Mouse (Mus musculus) c-Kit-positive CD71-positive TER-119-negative erythroid progenitor cells, embryonic 14.5 days (primary cell): ENCODE data around the gene Pdcd1lg2.
"Not testable (repeated sequence)": the region's sequence is repeated elsewhere in the genome, so short reads cannot be mapped to it uniquely, and the experiment has no call there.

Experiments used
- DNase-seq: peaks from one replicate; pipeline ENCODE4 v3.0.0-alpha.2; 2013; ENCODE audit warnings: low read depth

The Pdcd1lg2 gene

GRCm38 (mm10) chr19:29383368-29383767 is 27.4 kb upstream of the Pdcd1lg2 start:
- DNase-seq: no peak

DNA sequence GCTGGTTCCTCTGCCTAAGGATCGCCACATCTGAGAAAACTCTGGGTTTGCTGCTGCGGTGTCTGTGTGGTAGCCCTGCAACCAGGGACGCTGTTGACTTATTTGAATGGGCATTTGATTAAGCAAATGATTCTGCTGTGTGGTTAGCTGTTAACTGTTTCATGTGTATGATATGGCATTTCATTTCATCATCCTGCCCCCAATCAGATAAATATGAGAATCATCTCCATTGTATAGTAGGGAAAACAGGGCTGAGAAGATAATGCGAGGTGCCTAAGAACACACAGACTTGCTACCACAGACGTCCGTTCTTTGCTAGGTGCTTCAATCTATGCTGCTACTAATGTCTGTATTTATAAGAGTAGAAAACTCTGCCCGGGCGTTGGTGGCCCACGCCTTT is 26.3 kb upstream of the Pdcd1lg2 start:
- DNase-seq: no peak

- DNase-seq: no peak
These were observed 25.7 kb upstream of the Pdcd1lg2 start for GRCm38 (mm10) chr19:29384994-29385393.

DNA sequence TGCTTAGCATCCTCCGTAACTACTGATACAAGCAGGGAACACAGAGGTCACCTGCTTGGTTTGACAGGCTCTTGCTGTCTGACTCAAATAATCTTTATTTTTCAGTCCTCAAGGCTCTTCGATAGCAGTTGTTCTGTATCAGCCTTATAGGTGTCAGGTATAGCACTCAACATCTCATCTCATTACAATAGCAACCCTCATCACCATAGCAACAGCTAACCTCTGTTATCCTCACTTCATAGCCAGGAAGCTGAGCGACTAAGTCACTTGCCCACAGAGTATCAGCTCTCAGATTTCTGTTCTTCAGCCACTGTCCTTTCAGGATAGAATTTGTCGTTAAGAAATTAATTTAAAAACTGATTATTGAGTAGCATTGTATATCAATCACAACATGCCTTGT is 24.9 kb upstream of the Pdcd1lg2 start:
- DNase-seq: no peak

DNA sequence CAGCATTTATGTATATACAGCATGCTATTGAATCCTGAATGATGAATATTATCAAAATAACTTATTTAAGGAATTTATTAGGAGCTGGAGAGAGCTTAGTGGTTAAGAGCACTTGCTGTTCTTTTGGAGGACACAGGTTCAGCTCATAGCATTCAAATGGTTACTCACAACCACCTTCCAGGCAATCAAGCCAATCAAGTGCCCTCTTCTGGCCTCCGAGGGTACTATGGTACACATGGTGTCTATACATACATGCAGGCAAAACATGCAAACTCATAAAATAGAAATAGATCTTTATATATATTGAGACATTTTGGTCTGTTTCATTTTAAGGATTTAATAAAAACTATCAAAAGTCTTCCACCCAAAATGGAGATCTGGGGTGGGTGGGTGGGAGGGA is 21.9 kb upstream of the Pdcd1lg2 start:
- DNase-seq: no peak

- no peak for DNase-seq
These were observed 20.2 kb upstream of the Pdcd1lg2 start for GRCm38 (mm10) chr19:29390483-29390882.

DNA sequence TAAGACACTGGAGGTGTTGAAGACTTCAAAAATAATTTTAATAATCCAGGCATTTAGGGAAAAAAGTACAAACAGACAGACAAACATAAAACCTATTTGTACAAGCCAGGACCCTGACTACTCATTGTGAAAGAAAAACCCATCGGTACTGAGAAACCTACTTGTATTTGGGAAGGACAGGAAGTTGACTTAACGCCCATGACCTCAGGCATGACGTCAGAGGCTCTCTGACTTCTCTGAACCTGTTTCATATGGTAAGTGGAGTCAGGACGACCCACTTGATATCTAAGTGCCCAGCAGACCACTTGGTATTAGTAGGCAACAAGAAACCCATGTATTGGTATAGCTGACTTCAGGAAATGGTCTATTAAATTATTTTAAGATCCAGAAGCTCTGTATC is 19.4 kb upstream of the Pdcd1lg2 start:
- DNase-seq: no peak

- no peak for DNase-seq
These were observed 17.4 kb upstream of the Pdcd1lg2 start for GRCm38 (mm10) chr19:29393333-29393732.

GRCm38 (mm10) chr19:29394721-29395120 is 16.0 kb upstream of the Pdcd1lg2 start:
- no peak for DNase-seq

GRCm38 (mm10) chr19:29396353-29396752 is 14.4 kb upstream of the Pdcd1lg2 start:
- DNase-seq: no peak

GRCm38 (mm10) chr19:29399786-29400185 is 10.9 kb upstream of the Pdcd1lg2 start:
- no peak for DNase-seq

DNA sequence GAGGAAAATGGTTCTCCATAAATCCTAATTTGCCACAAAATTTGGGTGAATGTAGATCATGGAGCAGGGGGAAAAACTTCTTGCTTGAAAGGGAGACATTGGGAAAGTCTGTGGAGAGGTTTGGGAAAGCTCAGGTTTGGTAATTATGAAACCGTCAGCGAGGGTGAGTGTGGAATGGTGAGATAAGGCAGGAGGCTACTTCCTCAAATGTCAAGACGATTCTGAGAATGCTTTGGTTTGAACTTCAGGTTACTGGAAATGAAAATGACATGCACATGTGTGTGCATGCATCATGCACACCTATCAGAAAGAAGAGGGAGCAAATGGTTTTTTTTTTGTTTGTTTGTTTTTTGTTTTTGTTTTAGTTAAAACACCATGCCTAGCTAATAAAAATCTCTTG is 10.3 kb upstream of the Pdcd1lg2 start:
- peak; percentile 32 for DNase-seq

GRCm38 (mm10) chr19:29402621-29403020 is 8.1 kb upstream of the Pdcd1lg2 start:
- no peak for DNase-seq

- DNase-seq: no peak
These were observed 7.5 kb upstream of the Pdcd1lg2 start for GRCm38 (mm10) chr19:29403251-29403650.

- no peak for DNase-seq
These were observed 5.3 kb upstream of the Pdcd1lg2 start for GRCm38 (mm10) chr19:29405388-29405787.

DNA sequence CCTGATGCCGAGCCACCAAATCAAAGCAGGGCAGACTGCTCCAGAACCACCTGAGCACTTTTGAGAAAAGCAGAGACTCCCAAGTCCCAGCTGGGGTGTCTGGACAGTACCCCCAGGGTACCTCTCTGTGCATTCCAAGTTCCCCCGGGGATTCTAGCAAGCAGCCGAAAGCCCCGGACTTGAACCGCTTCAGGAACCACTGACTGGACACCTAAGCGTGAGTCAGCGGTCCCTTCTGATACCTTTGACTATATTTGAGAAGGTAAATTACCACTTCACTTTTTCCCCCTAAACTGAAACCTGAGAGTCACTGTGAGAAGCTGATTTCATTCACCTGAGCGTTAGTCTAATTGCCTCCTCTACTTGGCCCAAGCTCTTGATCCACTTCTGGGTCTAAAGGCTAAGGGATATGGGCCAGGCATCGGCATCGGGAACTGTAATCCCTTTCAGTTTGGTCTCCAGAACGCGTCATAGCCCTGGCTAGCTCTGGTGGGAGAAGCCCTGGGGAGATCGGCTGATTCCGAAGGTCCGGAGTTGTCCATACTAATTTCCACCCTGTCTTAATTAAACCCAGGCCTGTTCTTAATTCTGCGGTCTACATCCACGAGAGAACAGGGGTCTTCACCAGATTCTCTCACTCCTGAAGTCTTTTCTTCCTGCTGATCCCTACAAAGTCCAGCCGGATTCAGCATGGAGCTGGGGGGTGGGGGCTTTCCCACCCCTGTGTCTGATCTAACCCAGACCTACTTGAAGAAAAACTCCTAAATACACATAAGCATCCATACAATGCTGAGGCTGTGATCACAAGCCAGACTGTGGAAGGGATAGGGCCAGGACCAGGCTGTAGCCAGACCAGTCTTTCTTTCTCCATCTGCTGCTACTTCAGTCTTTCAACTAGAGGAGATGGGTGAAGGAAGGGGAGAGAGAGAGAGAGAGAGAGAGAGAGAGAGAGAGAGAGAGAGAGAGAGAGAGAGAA is 4.4 kb upstream of the Pdcd1lg2 start:
- DNase-seq: no peak

DNA sequence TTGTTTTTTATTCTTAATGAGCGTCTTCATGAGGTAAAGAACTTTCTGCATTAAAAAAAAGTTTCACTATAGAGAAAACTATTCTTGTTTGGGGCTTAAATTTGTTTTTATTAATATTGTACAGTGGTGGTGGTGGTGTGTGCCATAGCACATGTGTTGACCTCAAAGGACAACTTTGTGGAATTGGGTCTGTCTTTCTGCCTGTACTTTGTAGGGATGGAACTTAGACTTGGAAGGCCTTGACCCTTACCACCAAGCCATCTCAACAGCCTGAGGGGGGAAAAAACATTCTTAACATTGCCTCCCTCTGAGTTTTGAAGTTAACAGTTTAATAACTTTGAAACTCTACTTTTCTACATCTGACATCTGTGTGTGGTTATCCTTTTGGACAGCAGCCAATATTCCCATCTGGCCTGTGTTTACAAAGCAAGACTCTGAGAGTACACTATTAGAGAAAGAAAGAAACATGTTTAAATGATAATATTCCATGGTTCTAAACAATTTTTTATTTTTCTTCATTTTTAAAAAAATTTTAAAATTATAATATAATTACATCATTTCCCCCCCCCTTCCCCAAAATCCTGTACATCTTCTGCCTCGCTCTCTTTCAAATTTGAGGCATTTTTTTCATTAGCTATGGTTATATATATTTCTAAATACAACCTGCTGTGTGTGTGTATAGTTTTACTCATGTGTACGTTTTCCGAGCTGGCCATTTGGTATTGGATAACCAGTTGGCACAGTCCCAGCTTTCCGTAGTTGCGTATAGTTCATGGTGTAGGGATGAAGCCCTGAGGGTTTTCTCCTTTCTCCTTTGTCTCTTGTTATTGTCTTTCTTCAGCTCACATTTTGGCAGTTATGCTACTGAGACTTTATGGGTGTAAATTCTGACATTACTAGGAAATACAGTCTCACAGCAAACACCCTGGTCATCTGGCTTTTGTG is 2.0 kb downstream of the Pdcd1lg2 start:
- DNase-seq: no peak

GRCm38 (mm10) chr19:29414513-29414912 is 3.8 kb downstream of the Pdcd1lg2 start:
- DNase-seq: no peak

DNA sequence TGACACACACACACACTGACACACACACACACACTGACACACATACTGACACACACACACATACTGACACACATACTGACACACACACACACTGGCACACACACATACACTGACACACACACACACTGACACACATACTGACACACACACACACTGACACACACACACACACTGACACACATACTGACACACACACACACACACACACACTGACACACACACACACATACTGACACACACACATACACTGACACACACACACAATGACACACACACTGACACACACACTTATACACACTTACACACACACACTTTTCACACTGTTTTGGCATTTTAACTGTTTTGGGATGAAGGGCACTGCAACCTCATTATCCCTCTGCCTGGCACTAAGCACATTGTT is 4.2 kb downstream of the Pdcd1lg2 start:
- DNase-seq: not testable (repeated sequence)

GRCm38 (mm10) chr19:29416393-29416902 is 5.7 kb downstream of the Pdcd1lg2 start:
- DNase-seq: no peak

GRCm38 (mm10) chr19:29417188-29417587 is 6.5 kb downstream of the Pdcd1lg2 start:
- no peak for DNase-seq

DNA sequence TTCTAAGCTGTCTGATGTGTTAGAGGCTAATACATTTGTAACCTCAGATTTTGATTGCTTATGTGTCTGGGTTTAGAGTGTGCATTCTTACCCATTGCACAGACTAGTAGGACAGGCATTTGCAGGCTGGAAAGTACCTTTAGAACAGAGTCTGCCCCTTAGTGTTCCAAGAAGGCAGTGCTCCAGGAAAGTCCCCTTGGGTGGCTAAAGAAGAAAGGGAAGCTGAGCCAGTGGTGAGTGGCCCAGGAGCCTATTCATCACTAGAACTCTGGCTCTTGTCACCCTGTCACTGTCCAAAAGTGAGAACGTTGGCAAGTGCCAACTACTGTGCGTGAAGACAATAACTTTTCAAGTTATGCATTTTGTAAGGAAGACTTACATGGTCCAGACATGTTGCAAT is 7.2 kb downstream of the Pdcd1lg2 start:
- DNase-seq: no peak
